Mouse (Mus musculus): ENCODE data around the gene Fam69b. TPM values are rescaled to one million over a fixed set of nuclear protein-coding genes. Genes with fewer than 3 reads are reported as not detected.
"Not testable (repeated sequence)": the region's sequence is repeated elsewhere in the genome, so short reads cannot be mapped to it uniquely, and the experiment has no call there.

Gene Fam69b
- polyA plus RNA-seq, 1 experiment from 2014 or later, result 109 TPM

DNA sequence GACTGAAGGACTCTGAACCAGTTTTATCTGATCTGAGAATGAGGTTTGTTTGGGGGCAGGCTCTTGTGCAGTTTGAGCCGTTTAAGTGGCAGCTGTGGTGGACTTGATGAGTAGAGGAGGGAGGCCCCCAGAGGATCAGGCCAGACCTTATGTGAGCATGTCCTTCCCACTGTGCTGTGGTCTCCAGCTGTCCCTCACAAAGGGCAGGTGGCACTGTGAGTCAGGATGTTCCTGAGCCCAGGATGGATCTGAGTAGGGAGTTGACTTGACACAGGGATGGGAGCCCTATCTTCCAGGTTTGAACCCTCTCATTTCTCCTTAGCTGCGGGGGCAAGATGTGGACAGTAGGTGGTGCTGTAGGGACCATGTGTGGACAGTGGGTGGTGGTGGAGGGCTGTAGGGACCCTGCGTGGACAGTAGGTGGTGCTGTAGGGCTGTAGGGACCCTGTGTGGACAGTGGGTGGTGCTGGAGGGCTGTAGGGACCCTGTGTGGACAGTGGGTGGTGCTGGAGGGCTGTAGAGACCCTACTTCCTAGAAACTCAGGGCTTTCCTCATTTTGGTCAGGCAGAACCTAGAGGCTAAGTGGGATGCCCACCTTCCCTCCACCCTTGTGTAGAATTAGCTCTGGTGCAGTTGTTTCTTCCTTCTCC is 18.5 kb downstream of the Fam69b start:
- Histone ChIP-seq H3K9me3 (no peaks in the 10 kb centered on the region), H3K27me3 (no peaks in the 10 kb centered on the region), H3K4me1 (replicated peaks) (no peaks in the 10 kb centered on the region), H3K4me2 (no peak overlapping the region), H3K4me3 (no peak overlapping the region), H3K9ac (no peak overlapping the region), H3K27ac (no peak overlapping the region), H3K36me3 (no peaks in the 10 kb centered on the region)
- WGBS, result 21% methylated on average over 3 of the region's 3 CpGs
- ATAC-seq (ENCODE audit: low FRiP score), result peak; percentile 97

DNA sequence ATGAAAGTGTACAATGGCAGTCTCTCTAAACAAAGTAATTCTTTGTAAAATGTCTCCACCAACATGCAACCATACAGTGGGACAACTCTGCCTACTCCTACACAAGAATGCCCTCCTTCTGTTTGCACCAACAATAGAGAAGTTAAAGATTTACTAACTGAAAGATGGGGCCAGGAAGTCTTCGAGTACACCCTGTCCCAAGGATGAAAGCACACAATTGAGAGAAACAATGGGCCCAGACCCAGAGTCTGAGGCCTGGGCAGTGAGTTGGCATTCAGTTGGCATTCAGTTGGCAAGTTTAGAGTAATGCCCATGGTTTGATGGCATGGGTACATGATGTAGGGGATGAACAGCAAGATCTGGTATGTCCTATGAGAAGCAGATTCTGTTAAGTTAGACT is 26.4 kb downstream of the Fam69b start:
- Histone ChIP-seq H3K27ac (no peak overlapping the region), H3K9me3 (no peaks in the 10 kb centered on the region), H3K4me2 (no peak overlapping the region), H3K4me3 (no peak overlapping the region), H3K27me3 (no peaks in the 10 kb centered on the region), H3K4me1 (replicated peaks) (no peaks in the 10 kb centered on the region), H3K36me3 (no peaks in the 10 kb centered on the region), H3K9ac (no peak overlapping the region)
- 47% methylated on average over 1 of the region's 1 CpGs for WGBS
- ATAC-seq (ENCODE audit: low FRiP score), result no peak

GRCm38 (mm10) chr2:26657426-26657825 is 29.2 kb downstream of the Fam69b start:
- Histone ChIP-seq H3K4me1 (replicated peaks) (peaks cover 5% of the 10 kb centered on the region; the same call in 1 of the 2 replicates), H3K9ac (no peak overlapping the region), H3K27ac (no peak overlapping the region), H3K36me3 (no peaks in the 10 kb centered on the region), H3K4me2 (no peak overlapping the region), H3K27me3 (no peaks in the 10 kb centered on the region), H3K4me3 (no peak overlapping the region), H3K9me3 (no peaks in the 10 kb centered on the region)
- 85% methylated on average over 2 of the region's 2 CpGs for WGBS
- no peak for ATAC-seq (ENCODE audit: low FRiP score)

DNA sequence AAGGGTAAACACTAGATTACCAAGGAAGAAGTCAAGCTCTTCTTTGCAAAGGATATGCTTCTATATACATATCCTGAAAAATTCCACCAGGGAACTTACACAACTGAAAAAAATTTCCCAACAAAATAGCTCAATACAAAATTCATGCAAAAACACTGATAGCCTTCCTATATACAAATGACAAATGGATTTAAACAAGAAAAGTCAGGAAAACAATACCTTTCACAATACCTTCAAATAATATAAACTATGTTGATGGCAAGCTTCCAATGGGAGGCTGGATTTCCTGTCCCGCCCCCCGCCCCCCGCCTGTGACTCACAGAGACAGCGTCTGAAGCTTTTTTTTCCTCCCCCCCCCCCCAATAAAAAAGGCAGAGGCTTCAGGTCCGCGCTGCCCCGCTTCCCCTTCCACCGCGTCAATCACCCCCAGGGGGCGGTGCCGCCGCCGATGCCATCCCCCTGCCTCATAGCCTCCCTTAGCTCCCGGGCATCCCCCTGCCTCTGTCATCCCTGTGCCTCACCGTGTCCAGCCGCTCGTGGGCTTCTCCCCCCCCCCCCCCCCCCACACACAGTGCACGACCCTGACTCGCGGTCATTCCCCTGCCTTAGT is 33.0 kb downstream of the Fam69b start:
- no peak for ATAC-seq (ENCODE audit: low FRiP score)
- H3K27me3 ChIP-seq, result no peaks in the 10 kb centered on the region
- H3K36me3 ChIP-seq, result no peaks in the 10 kb centered on the region
- H3K27ac ChIP-seq, result no peak overlapping the region
- H3K4me1 ChIP-seq (replicated peaks), result peaks cover 5% of the 10 kb centered on the region; the same call in 1 of the 2 replicates
- H3K4me2 ChIP-seq, result peak overlapping the region; percentile 61
- peak overlapping the region; percentile 35 for H3K4me3 ChIP-seq
- peak overlapping the region; percentile 59 for H3K9ac ChIP-seq
- WGBS, result 4% methylated on average over 16 of the region's 20 CpGs
- no peaks in the 10 kb centered on the region for H3K9me3 ChIP-seq

DNA sequence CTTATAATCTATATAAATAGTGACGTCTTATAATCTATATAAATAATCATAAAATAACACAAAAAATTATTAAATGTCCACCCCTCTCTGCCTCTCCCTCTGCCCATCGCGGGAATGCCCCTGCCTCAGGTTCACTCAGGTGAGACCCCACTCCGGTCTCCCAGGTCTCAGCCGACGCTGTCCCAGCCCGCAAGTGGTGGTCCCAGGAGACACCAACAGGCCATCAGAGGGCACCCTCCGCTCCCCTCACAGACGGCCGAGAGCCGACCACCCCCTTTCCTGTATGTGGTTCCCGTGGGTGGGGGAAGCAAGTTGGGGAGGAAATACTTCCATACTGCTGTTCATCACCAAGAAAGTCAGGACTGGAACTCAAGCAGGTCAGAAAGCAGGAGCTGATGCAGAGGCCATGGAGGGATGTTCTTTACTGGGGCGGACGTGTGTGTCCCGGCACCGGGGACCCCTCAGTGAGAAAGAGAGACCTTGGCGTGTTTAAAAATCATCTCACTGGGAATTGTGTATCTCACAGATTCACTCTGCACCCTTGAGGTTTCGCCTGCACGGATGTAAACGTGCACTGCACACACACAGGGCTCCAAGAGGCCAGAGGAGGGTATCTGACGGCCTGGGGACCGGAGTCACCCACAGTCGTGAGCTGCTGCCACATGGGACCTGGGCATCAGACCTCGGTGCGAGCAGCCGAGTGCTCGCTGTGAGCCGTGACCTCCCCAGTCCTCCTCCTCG is 33.7 kb downstream of the Fam69b start:
- no peak for ATAC-seq (ENCODE audit: low FRiP score)
- peak overlapping the region; percentile 61 for H3K4me2 ChIP-seq
- H3K27ac ChIP-seq, result no peak overlapping the region
- H3K9me3 ChIP-seq, result no peaks in the 10 kb centered on the region
- peak overlapping the region; percentile 35 for H3K4me3 ChIP-seq
- WGBS, result 41% methylated on average over 29 of the region's 29 CpGs
- H3K9ac ChIP-seq, result peak overlapping the region; percentile 59
- peaks cover 5% of the 10 kb centered on the region; the same call in 1 of the 2 replicates for H3K4me1 ChIP-seq (replicated peaks)
- no peaks in the 10 kb centered on the region for H3K36me3 ChIP-seq
- H3K27me3 ChIP-seq, result 0 out of 2 replicates have a peak, but pooled peaks cover 1% of the 10 kb centered on the region

DNA sequence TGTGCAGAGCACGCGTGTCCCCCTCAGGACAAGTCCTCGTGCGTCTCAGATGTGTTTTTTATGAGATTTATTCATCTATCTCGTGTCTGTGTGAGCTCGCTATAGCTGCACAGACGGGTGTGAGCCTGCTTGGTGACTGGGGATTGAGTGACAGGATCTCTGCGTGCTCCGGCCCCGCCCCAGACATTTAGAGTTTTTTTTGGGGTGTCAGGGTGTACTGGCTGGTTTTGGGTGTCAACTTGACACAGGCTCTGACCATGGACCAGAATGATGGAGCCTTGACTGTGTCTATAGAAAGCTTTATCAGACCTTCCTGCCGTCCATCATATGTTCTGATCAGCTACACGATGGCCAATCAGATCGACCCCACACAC is 34.2 kb downstream of the Fam69b start:
- Histone ChIP-seq H3K36me3 (no peaks in the 10 kb centered on the region), H3K9me3 (no peaks in the 10 kb centered on the region), H3K4me2 (0 out of 2 replicates have a peak overlapping the region, but pooled peaks have one; percentile 61), H3K4me3 (no peak overlapping the region), H3K27ac (no peak overlapping the region), H3K4me1 (replicated peaks) (peaks cover 5% of the 10 kb centered on the region; the same call in 1 of the 2 replicates), H3K9ac (no peak overlapping the region), H3K27me3 (0 out of 2 replicates have a peak, but pooled peaks cover 3% of the 10 kb centered on the region)
- 80% methylated on average over 13 of the region's 13 CpGs for WGBS
- ATAC-seq (ENCODE audit: low FRiP score), result no peak

- H3K9ac ChIP-seq, result no peak overlapping the region
- peaks cover 5% of the 10 kb centered on the region; the same call in 1 of the 2 replicates for H3K4me1 ChIP-seq (replicated peaks)
- no peak overlapping the region for H3K27ac ChIP-seq
- no peak overlapping the region for H3K4me2 ChIP-seq
- H3K4me3 ChIP-seq, result no peak overlapping the region
- no peaks in the 10 kb centered on the region for H3K9me3 ChIP-seq
- ATAC-seq (ENCODE audit: low FRiP score), result no peak
- no peaks in the 10 kb centered on the region for H3K36me3 ChIP-seq
- 80% methylated on average over 10 of the region's 10 CpGs for WGBS
- H3K27me3 ChIP-seq, result 0 out of 2 replicates have a peak, but pooled peaks cover 5% of the 10 kb centered on the region
Observed at GRCm38 (mm10) chr2:26663112-26663511, 34.9 kb downstream of the Fam69b start.

- H3K27me3 ChIP-seq; H3K4me2 ChIP-seq; ATAC-seq (ENCODE audit: low FRiP score): not testable (repeated sequence)
Observed at GRCm38 (mm10) chr2:26663551-26663950, 35.3 kb downstream of the Fam69b start.

DNA sequence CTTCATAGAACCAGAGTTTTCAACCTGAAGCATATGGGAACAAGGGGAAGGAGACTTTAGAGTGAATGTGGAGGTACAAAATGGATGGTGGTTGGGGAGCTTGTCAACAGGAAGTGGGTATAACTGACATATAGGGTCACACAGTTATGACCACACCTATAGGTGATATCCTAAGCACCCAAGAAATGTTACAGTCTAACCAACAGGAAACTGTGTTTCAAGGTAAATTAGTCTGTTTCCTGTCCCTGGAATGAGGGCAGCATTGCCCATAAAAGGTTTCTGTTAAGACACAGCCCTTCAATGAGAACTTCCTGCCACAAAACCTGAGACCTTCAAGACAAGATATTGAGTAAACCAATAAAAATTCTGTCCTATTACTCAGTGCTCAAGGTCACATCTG is 40.5 kb downstream of the Fam69b start:
- Histone ChIP-seq H3K27ac (no peak overlapping the region), H3K4me3 (no peak overlapping the region), H3K4me2 (no peak overlapping the region), H3K9me3 (no peaks in the 10 kb centered on the region), H3K9ac (no peak overlapping the region), H3K27me3 (peaks cover 8% of the 10 kb centered on the region; the same call in 1 of the 2 replicates), H3K36me3 (no peaks in the 10 kb centered on the region), H3K4me1 (replicated peaks) (no peaks in the 10 kb centered on the region)
- no peak for ATAC-seq (ENCODE audit: low FRiP score)

More at GRCm38 (mm10) chr2:26663551-26663950, 35.3 kb downstream of the Fam69b start:
- H3K36me3 ChIP-seq; H3K4me1 ChIP-seq (replicated peaks); H3K9ac ChIP-seq; H3K9me3 ChIP-seq; H3K4me3 ChIP-seq; H3K27ac ChIP-seq: not testable (repeated sequence)
- 89% methylated on average over 1 of the region's 1 CpGs for WGBS

GRCm38 (mm10) chr2:26671182-26671581 is 42.9 kb downstream of the Fam69b start, which contains the start of gene Lcn4:
Gene Lcn4, minus strand, starts transcription at chr2:26671282.
- WGBS, result 90% methylated on average over 3 of the region's 3 CpGs
- H3K27ac ChIP-seq, result no peak within 1 kb of the TSS
- no peaks in the 10 kb centered on the region for H3K4me1 ChIP-seq (replicated peaks)
- no peak within 1 kb of the TSS for H3K4me2 ChIP-seq
- no peak within 1 kb of the TSS for H3K4me3 ChIP-seq
- no peak for ATAC-seq (ENCODE audit: low FRiP score)
- no peak within 1 kb of the TSS for H3K9ac ChIP-seq
- peaks cover 8% of the 10 kb centered on the region; the same call in 1 of the 2 replicates for H3K27me3 ChIP-seq
- no peaks in the 10 kb centered on the region for H3K9me3 ChIP-seq
- H3K36me3 ChIP-seq, result no peaks in the 10 kb centered on the region
